Mouse (Mus musculus): Measurements from ENCODE around the gene Jkamp.

- TF ChIP-seq CTCF (IDR thresholded peaks at IDR 0.05; ENCODE audit: low read depth, low read length) (no peak), GATA2 (IDR thresholded peaks at IDR 0.05; ENCODE audit: borderline replicate concordance, low read depth, low read length) (no peak)
These were observed 44.2 kb upstream of the Jkamp start for GRCm38 (mm10) chr12:72041238-72041637.

All from G1E (cell line).